Mouse (Mus musculus): ENCODE data around the gene Olfr287. TPM values are rescaled to one million over a fixed set of nuclear protein-coding genes. Genes with fewer than 3 reads are reported as not detected.

The Olfr287 gene
- total RNA-seq, 1 experiment from 2014 or later, result not detected

GRCm38 (mm10) chr15:98167645-98168621, 52.9 kb downstream of the Olfr287 start:
- peak; percentile 89 for DNase-seq

GRCm38 (mm10) chr15:98166963-98167644, 53.8 kb downstream of the Olfr287 start, which contains the start of gene Ccdc184:
Gene Ccdc184, plus strand, starts transcription at chr15:98167158.
- no peak for DNase-seq

GRCm38 (mm10) chr15:98165525-98165924, 55.3 kb downstream of the Olfr287 start, which contains the start of gene Asb8:
Gene Asb8, minus strand, starts transcription at chr15:98165625.
- no peak for DNase-seq

GRCm38 (mm10) chr15:98162561-98162960, 58.3 kb downstream of the Olfr287 start:
- DNase-seq, result no peak

GRCm38 (mm10) chr15:98161026-98161805, 59.6 kb downstream of the Olfr287 start:
- DNase-seq, result no peak

GRCm38 (mm10) chr15:98157253-98157652, 63.6 kb downstream of the Olfr287 start:
- DNase-seq, result no peak

Other genes with a start within 250 kb of the Olfr287 start
- gene Col2a1, start 216.4 kb downstream of the Olfr287 start, total RNA-seq (2021), result 0.23 TPM in 1 of 2 replicates, not detected in the other
- gene Pfkm, start 128.5 kb downstream of the Olfr287 start, total RNA-seq (2021), result 66.1 and 72.0 TPM in 2 replicates
- 17.6 and 21.1 TPM in 2 replicates for gene Senp1, start 127.3 kb downstream of the Olfr287 start, total RNA-seq (2021)
- 40.1 and 45.2 TPM in 2 replicates for gene Asb8, start 55.4 kb downstream of the Olfr287 start, total RNA-seq (2021)
- gene Ccdc184, start 53.9 kb downstream of the Olfr287 start, total RNA-seq (2021), result 0.70 and 0.94 TPM in 2 replicates
- gene Olfr288, start 25.5 kb downstream of the Olfr287 start, total RNA-seq (2021), result not detected in 2 replicates
- not detected in 2 replicates for gene Gm44579, start 79 bp downstream of the Olfr287 start, total RNA-seq (2021)
- gene Olfr286, start 13.4 kb upstream of the Olfr287 start, total RNA-seq (2021), result not detected in 2 replicates
- gene H1fnt, start 36.2 kb upstream of the Olfr287 start, total RNA-seq (2021), result not detected in 2 replicates
- gene Zfp641, start 75.1 kb upstream of the Olfr287 start, total RNA-seq (2021), result 4.6 and 5.8 TPM in 2 replicates
- gene Olfr285, start 96.3 kb upstream of the Olfr287 start, total RNA-seq (2021), result not detected in 2 replicates
- not detected in 2 replicates for gene Olfr284, start 119.9 kb upstream of the Olfr287 start, total RNA-seq (2021)
- gene Olfr283, start 159.9 kb upstream of the Olfr287 start, total RNA-seq (2021), result not detected in 2 replicates
- not detected in 2 replicates for gene Olfr282, start 210.2 kb upstream of the Olfr287 start, total RNA-seq (2021)
- not detected in 2 replicates for gene Olfr281, start 231.5 kb upstream of the Olfr287 start, total RNA-seq (2021)
- gene OR5BS1P, start 248.8 kb upstream of the Olfr287 start, total RNA-seq (2021), result not detected in 2 replicates